Mouse (Mus musculus) forebrain, postnatal 0 days (tissue): ENCODE results near the gene Amhr2. TPM values are rescaled to one million over a fixed set of nuclear protein-coding genes. Genes with fewer than 3 reads are reported as not detected.

Source experiments
- ATAC-seq: fragments of 200-750 bp; cut with Nextera tagmentation; 2 replicates; pipeline ENCODE4 v1.8.0; 2017; ENCODE audit warnings: mild to moderate bottlenecking, moderate library complexity
- DNase-seq: peaks from one replicate; pipeline ENCODE4 v3.0.0-alpha.2; 2015
- H3K27ac ChIP-seq: fragments of 300-500 bp; sonication (generic); 2 replicates; pipeline ENCODE4 v1.5.1; 2014; ENCODE audit warnings: low read depth, mild to moderate bottlenecking, antibody characterized with exemption, low read length, moderate library complexity, mixed read lengths
- H3K27me3 ChIP-seq: fragments of 300-500 bp; sonication (generic); 2 replicates; pipeline ENCODE4 v1.6.1; 2014; ENCODE audit warnings: mild to moderate bottlenecking, low read length, mixed read lengths; ENCODE audit not compliant: insufficient read depth
- H3K36me3 ChIP-seq: fragments of 300-500 bp; sonication (generic); 2 replicates; pipeline ENCODE4 v1.6.1; 2014; ENCODE audit warnings: mild to moderate bottlenecking, moderate library complexity; ENCODE audit not compliant: insufficient read depth
- H3K4me1 ChIP-seq: fragments of 300-500 bp; sonication (generic); 2 replicates; pipeline ENCODE4 v1.6.1; 2014; ENCODE audit warnings: antibody characterized with exemption; ENCODE audit not compliant: insufficient read depth
- H3K4me2 ChIP-seq: fragments of 300-500 bp; sonication (generic); 2 replicates; pipeline ENCODE4 v1.6.1; 2014; ENCODE audit warnings: low read depth, mild to moderate bottlenecking, moderate library complexity
- H3K4me3 ChIP-seq: fragments of 300-500 bp; sonication (generic); 2 replicates; pipeline ENCODE4 v1.5.1; 2014; ENCODE audit warnings: low read depth, low read length, mixed read lengths
- H3K9ac ChIP-seq: fragments of 300-500 bp; sonication (generic); 2 replicates; pipeline ENCODE4 v1.6.1; 2014; ENCODE audit warnings: mild to moderate bottlenecking
- H3K9me3 ChIP-seq: fragments of 300-500 bp; sonication (generic); 2 replicates; pipeline ENCODE4 v1.6.1; 2016; ENCODE audit warnings: low read length
- CTCF ChIP-seq: sonication (generic); IDR thresholded peaks from 2 replicates; pipeline ENCODE4 v1.5.1; 2016; ENCODE audit warnings: antibody characterized with exemption, control low read depth, low read depth
- whole genome bisulfite sequencing: fragments of 180-500 bp; shearing (Covaris S2); extraction: QIAGEN DNeasy Blood & Tissue Kit; methylation state at CpG from one replicate; pipeline ENCODE4 v1.1.7; 2014; 5-methylcytosine and 5-hydroxymethylcytosine counted together
- polyA plus RNA-seq: library from polyadenylated mRNA; unstranded; fragments of >200 nt; fragmentation: Nextera tagmentation; extraction: Ambion mirVana; gene quantifications from 2 replicates; pipeline ENCODE4 v1.2.1, GENCODE M21; 2015
- total RNA-seq: library from RNA; depleted of rRNA; stranded (reverse); fragments of >200 nt; gene quantifications from 2 replicates; pipeline ENCODE4 v1.2.3, GENCODE M21; 2014

Gene Amhr2
- total and polyA plus RNA-seq, 2 experiments from 2014 or later = 0.65 to 1.1 TPM

DNA sequence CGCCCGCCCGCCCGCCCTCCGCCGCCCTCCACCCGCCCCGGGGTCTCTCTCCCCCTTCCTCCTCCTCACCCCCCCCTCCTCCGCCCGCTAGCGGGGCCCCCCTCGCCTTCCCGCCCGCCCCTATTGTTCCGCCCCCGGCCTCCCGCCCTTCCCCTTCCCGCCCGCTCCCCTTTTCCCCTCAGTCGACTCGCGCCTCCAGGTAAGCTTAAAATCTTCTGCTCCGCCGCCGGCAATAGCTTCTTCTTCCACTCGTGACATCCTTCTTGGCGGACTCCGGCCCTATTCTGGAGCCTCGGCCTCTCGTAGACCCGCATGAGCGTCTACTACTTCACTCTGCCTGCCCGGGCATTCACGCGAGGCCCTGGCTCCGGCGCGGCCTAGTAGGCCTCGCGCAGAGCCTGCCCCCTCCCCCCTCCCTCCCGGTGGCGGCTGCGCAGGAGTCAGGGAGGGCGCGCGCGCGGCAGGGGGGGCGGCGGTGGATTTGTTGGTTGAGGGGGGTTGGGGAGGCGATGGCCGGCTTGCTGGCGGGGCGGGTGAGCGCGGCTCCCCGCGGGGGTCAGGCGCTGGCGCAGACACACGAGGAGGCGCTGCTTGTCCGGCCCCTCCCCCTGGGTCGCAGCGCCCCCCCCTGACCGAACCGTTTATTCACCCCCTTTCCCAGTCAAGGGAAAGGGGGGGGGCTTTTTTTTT lies 25.6 kb downstream of the Amhr2 start:
- Histone ChIP-seq H3K4me3 (peak overlapping the region; percentile 88), H3K36me3 (peaks cover 14% of the 10 kb centered on the region), H3K9me3 (no peaks in the 10 kb centered on the region), H3K4me1 (peaks cover 6% of the 10 kb centered on the region; the same call in 1 of the 2 replicates), H3K9ac (peak overlapping the region; percentile 81), H3K27me3 (no peaks in the 10 kb centered on the region), H3K4me2 (peak overlapping the region; percentile 63), H3K27ac (peak overlapping the region; percentile 97)
- TF ChIP-seq CTCF = 0 out of 2 replicates have a peak, but pooled peaks have one; percentile 16
- DNase-seq (peak; percentile 91), ATAC-seq (peak; percentile 69)
- under 1% methylated on average over 40 of the region's 67 CpGs for WGBS

DNA sequence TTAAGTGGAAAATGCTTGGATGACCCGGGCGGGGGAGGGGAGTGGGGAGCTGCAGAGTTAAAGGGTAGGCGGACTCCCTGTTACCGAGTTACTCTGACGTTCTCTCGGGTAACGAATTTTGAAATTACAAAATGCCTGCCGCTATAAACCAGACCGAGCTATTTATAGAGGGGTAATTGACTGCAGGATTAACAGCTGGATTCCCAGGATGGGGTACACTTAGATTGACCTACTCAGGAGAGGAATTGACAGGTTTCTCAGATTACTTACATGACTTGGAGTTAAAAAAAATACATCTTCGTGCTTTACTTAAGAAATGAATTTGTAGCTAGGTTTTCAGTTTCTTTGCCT lies 26.1 kb downstream of the Amhr2 start:
- no peak for ATAC-seq
- no peaks in the 10 kb centered on the region for H3K9me3 ChIP-seq
- H3K27me3 ChIP-seq = no peaks in the 10 kb centered on the region
- H3K9ac ChIP-seq = peak overlapping the region; percentile 81
- peak overlapping the region; percentile 63 for H3K4me2 ChIP-seq
- no peak for TF ChIP-seq CTCF
- peaks cover 6% of the 10 kb centered on the region; the same call in 1 of the 2 replicates for H3K4me1 ChIP-seq
- peaks cover 19% of the 10 kb centered on the region for H3K36me3 ChIP-seq
- peak overlapping the region; percentile 88 for H3K4me3 ChIP-seq
- WGBS = under 1% methylated on average over 10 of the region's 10 CpGs
- DNase-seq = no peak
- H3K27ac ChIP-seq = peak overlapping the region; percentile 97

DNA sequence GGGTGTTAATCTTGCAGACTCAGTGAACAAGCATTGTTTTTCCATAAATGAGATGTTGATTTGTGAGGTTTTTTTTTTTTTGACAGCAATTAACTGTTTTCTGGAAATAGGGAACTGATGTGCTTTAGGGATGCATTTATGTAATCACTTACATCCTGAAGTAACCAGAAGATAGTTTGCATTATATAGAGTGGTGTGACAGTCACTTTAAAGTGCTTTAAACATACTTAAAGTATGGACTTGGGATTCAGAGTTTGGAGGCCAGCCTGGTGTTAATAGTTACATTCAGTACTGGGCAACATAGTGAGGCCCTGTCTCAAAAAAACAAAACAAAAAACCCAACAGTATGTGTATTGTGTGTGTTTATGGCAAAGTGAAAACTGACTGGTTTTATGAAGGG lies 26.6 kb downstream of the Amhr2 start:
- Histone ChIP-seq H3K27ac (no peak overlapping the region), H3K4me1 (peaks cover 6% of the 10 kb centered on the region; the same call in 1 of the 2 replicates), H3K27me3 (no peaks in the 10 kb centered on the region), H3K4me2 (peak overlapping the region; percentile 63), H3K36me3 (peaks cover 22% of the 10 kb centered on the region), H3K9me3 (no peaks in the 10 kb centered on the region), H3K9ac (peak overlapping the region; percentile 81; the same call in 1 of the 2 replicates), H3K4me3 (peak overlapping the region; percentile 88)
- no peak for DNase-seq
- no peak for TF ChIP-seq CTCF
- ATAC-seq = no peak

DNA sequence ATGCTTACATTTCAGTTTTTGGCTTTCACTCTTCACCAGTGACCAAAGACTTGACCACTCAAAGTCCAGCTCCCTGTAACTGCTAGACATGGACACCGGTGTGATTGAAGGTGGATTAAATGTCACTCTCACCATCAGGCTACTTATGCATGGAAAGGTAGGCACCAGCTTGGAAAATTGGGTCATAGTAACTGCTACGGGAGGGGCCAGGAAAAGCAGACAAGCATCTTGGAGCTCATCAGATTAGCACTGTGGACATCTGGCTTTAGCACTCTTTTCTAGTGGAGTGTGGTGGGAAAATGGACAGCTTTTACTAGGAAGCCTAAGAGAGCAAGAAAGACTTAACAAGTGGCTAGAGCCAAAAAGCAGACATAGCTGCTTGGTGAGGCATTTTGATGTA lies 28.1 kb downstream of the Amhr2 start:
- 66% methylated on average over 2 of the region's 2 CpGs for WGBS
- Histone ChIP-seq H3K9ac (no peak overlapping the region), H3K4me3 (no peak overlapping the region), H3K36me3 (peaks cover 33% of the 10 kb centered on the region), H3K4me2 (no peak overlapping the region), H3K9me3 (no peaks in the 10 kb centered on the region), H3K4me1 (peaks cover 6% of the 10 kb centered on the region; the same call in 1 of the 2 replicates), H3K27me3 (no peaks in the 10 kb centered on the region), H3K27ac (no peak overlapping the region)
- ATAC-seq (no peak), DNase-seq (no peak)
- no peak for TF ChIP-seq CTCF

DNA sequence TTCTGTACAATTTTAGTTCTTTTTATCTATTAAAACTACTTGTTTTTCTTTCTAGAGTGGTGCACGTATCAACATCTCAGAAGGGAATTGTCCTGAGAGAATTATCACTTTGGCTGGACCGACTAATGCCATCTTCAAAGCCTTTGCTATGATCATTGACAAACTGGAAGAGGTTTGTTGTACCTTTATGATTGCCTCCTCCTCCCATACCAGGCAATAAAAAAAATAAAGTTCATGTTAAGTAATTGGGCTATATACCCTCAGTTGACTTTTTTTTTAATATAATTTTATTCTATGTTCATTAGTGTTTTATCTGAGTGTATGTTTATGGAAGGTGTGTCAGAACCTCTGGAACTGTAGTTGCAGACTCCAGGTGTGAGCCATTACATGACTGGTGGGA lies 29.4 kb downstream of the Amhr2 start:
- Histone ChIP-seq H3K4me2 (no peak overlapping the region), H3K27ac (no peak overlapping the region), H3K36me3 (peaks cover 44% of the 10 kb centered on the region), H3K4me3 (no peak overlapping the region), H3K4me1 (peaks cover 6% of the 10 kb centered on the region; the same call in 1 of the 2 replicates), H3K9me3 (no peaks in the 10 kb centered on the region), H3K27me3 (no peaks in the 10 kb centered on the region), H3K9ac (no peak overlapping the region)
- TF ChIP-seq CTCF = no peak
- no peak for DNase-seq
- WGBS = 91% methylated on average over 2 of the region's 2 CpGs
- ATAC-seq = no peak

DNA sequence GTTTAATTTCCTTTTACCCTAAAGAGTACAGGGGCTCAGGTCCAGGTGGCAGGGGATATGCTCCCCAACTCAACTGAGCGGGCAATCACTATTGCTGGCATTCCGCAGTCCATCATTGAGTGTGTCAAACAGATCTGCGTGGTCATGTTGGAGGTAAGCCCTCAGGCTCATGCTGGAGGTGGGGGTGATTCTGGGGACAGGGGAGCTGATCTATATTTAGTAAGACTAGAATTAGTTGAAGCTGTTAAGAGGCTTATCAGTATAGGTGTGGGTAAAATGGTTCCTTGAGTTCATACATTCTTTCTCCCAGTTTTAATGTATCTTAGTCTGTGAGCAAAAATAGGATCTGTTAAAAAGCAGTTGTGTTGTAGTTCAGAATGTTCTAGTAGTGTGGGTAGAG lies 38.0 kb downstream of the Amhr2 start:
- 93% methylated on average over 3 of the region's 3 CpGs for WGBS
- no peak overlapping the region for H3K27ac ChIP-seq
- no peak for TF ChIP-seq CTCF
- H3K4me3 ChIP-seq = no peak overlapping the region
- H3K4me1 ChIP-seq = no peaks in the 10 kb centered on the region
- no peak for ATAC-seq
- H3K4me2 ChIP-seq = no peak overlapping the region
- H3K9me3 ChIP-seq = no peaks in the 10 kb centered on the region
- H3K27me3 ChIP-seq = no peaks in the 10 kb centered on the region
- no peak for DNase-seq
- H3K36me3 ChIP-seq = peaks cover 65% of the 10 kb centered on the region
- no peak overlapping the region for H3K9ac ChIP-seq

DNA sequence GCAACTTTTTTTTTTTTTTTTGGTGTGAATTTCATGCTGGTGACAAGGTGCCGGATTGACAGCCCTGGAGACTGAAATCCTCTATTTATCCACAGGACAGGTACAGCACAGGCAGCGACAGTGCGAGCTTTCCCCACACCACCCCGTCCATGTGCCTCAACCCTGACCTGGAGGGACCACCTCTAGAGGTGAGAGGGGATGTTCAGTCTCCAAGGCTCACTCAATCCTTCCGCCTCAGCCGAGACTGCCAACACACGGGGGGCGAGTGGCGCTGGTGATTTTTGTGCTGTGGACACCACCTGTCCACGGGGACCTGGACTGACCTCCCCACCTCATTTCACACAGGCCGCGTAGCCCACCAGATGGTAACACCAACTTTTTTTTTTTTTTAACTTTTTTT lies 40.7 kb downstream of the Amhr2 start:
- Histone ChIP-seq H3K4me1 (no peaks in the 10 kb centered on the region), H3K27ac (no peak overlapping the region), H3K9me3 (no peaks in the 10 kb centered on the region), H3K4me2 (no peak overlapping the region), H3K9ac (no peak overlapping the region), H3K4me3 (no peak overlapping the region), H3K27me3 (no peaks in the 10 kb centered on the region), H3K36me3 (peaks cover 71% of the 10 kb centered on the region)
- 92% methylated on average over 12 of the region's 12 CpGs for WGBS
- ATAC-seq (no peak), DNase-seq (no peak)
- no peak for TF ChIP-seq CTCF
